Mouse (Mus musculus): ENCODE data around the gene Luc7l2.

GRCm38 (mm10) chr6:38627081-38627480, 75.9 kb downstream of the Luc7l2 start:
- TF ChIP-seq CTCF (IDR thresholded peaks at IDR 0.05; ENCODE audit: low read depth, low read length) = no peak
- no peak for TF ChIP-seq POLR2A (IDR thresholded peaks at IDR 0.05; ENCODE audit: borderline replicate concordance, low read depth, low read length)

Measured in bone marrow macrophage, adult 2 months (primary cell).